Mouse (Mus musculus): ENCODE results near the gene Slc19a2.

Slc19a2 gene

GRCm38 (mm10) chr1:164248465-164249331 lies at the start of gene Slc19a2:
TSS of gene Slc19a2 (plus strand) at chr1:164249046.
- WGBS: under 1% methylated on average over 78 of the region's 79 CpGs

DNA sequence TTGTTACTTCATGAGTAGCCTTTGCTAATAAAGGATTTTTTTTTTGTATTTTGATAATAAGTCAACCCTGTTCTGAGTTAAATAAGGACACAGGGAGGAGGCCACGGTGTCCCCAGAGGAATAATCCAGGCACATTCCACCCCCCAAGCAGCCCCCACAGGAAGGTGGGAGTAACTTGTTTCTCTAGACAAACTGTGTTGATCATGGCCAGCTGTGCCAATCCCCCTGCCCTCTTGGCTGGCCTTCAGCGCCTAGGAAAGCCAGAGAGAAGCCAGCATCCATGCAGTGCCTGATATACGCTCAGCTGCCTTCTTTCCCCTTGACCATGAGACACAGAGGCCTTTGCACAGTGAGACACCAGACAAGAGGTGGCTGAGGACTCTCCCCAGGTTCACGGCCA lies 49.3 kb upstream of the Slc19a2 start:
- 87% methylated on average over 4 of the region's 4 CpGs for WGBS

GRCm38 (mm10) chr1:164208437-164208836 lies 40.4 kb upstream of the Slc19a2 start:
- WGBS: 79% methylated on average over 2 of the region's 2 CpGs

DNA sequence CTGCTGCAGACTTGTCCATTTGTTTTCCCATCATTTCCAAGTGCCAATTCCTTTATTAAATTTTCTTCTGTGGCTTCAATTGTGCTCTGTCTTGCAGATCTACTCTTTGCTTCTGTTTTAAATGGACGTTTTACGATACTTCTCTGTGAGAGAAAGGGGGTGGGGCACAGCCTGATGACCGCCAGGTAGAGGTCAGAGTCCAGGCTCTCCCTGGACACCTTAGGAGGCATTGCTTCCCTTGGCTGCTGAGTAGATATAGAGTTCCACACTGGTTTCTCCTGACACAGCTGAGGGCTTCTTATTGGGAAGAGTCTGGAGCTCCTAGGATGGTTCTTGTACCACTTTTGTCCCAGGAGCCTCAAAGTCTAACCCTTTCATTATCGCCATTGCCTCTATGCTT lies 37.9 kb upstream of the Slc19a2 start:
- 91% methylated on average over 4 of the region's 4 CpGs for whole genome bisulfite sequencing

GRCm38 (mm10) chr1:164212686-164213085 lies 36.2 kb upstream of the Slc19a2 start:
- WGBS: 77% methylated on average over 8 of the region's 8 CpGs

DNA sequence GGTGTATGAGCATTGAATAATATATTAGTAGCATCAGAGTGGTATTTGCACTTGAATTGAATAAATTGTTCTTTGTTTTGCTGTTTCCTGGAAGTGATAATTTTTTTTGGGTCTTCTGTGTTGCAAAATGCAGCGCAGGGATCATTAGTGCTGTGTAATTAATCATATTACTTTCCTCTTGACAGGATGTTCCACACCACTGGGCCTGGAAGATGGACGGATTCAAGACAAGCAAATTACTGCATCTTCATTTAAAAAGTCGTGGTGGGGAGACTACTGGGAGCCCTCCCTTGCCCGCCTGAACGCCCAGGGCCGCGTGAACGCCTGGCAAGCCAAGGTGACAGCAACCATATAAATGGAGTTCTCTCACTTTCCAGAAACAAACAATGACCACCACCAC lies 34.7 kb upstream of the Slc19a2 start:
- 82% methylated on average over 8 of the region's 8 CpGs for WGBS

- 90% methylated on average over 3 of the region's 3 CpGs for WGBS
Observed at GRCm38 (mm10) chr1:164215097-164215496, 33.7 kb upstream of the Slc19a2 start.

- WGBS: 72% methylated on average over 6 of the region's 6 CpGs
Observed at GRCm38 (mm10) chr1:164215540-164215939, 33.3 kb upstream of the Slc19a2 start.

- WGBS: 21% methylated on average over 15 of the region's 15 CpGs
Observed at GRCm38 (mm10) chr1:164217791-164218685, 30.8 kb upstream of the Slc19a2 start.

- 92% methylated on average over 4 of the region's 4 CpGs for WGBS
Observed at GRCm38 (mm10) chr1:164220261-164220660, 28.6 kb upstream of the Slc19a2 start.

DNA sequence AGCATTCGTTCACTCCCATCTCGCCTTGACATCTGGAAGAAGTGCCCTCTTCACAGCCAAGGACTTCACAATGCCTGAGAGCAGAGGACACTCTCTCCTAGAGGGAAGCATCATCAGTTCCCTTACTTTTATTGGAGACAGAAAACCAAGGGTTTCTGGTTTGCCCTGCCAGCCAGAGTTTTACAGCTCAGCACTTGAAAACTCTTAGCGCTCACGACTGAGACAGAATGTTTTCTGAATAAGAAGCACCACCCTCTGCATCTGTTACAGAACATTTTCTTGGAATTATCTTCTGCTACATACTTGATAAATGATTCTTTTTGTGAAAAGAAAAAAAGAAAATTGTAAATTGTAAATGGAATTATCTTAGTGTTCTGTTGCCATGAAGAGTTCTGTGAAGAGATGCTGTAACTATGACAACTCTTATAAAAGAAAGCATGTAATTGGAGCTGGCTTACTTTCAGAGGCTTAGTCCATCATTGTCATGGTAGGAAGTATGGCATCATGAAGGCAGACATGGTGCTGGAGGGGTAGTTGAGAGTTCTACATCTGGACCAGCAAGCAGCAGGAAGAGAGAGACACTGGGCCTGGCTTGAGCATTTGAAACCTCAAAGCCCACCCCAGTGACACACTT lies 16.8 kb upstream of the Slc19a2 start:
- WGBS: 45% methylated on average over 2 of the region's 4 CpGs

- 80% methylated on average over 1 of the region's 1 CpGs for WGBS
Observed at GRCm38 (mm10) chr1:164233447-164233846, 15.4 kb upstream of the Slc19a2 start.

GRCm38 (mm10) chr1:164235078-164235477 lies 13.8 kb upstream of the Slc19a2 start:
- 80% methylated on average over 7 of the region's 7 CpGs for WGBS

- WGBS: 55% methylated on average over 7 of the region's 7 CpGs
Observed at GRCm38 (mm10) chr1:164236078-164236477, 12.8 kb upstream of the Slc19a2 start.

DNA sequence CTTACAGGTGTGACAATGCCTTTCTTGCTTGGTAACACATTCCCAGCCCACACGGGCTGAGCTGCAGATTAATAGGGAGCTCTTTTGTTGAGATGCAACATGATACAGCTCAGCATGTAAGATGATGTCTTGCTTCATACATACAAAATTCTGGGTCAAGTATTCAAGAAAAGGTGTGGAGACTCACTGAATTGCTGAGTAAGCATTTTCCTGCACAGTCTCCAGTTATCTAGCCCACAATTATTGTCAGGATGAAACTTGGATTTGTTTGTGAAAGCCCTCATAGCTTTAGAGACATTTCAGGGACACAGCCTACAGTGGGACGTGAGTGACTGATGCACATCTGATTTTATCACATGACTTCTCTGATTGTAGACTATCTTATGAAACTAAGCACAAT lies 7.4 kb upstream of the Slc19a2 start:
- 82% methylated on average over 2 of the region's 2 CpGs for WGBS

GRCm38 (mm10) chr1:164242809-164243208 lies 6.0 kb upstream of the Slc19a2 start:
- WGBS: 83% methylated on average over 8 of the region's 8 CpGs

DNA sequence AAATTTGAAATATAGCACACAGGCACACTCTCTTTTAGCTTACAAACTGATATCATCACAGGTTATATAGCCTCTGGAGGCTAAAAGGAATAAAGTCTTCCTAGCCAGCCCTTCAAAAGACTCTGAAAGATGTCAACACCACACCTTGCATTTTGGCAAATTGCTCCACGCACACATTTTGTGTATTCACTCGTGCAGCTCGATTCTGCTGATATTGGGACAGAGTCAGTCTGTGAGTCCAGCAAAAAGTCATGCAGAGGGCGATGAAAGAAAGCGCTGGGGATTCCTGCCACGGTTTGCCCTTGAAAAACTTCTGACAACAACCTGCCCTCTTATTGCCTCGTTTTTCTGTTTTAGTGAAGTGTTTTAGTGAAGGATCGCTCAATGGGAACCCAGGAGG lies 1.4 kb upstream of the Slc19a2 start:
- 61% methylated on average over 8 of the region's 8 CpGs for WGBS

GRCm38 (mm10) chr1:164247971-164248370 lies 875 bp upstream of the Slc19a2 start:
- 24% methylated on average over 10 of the region's 10 CpGs for WGBS

DNA sequence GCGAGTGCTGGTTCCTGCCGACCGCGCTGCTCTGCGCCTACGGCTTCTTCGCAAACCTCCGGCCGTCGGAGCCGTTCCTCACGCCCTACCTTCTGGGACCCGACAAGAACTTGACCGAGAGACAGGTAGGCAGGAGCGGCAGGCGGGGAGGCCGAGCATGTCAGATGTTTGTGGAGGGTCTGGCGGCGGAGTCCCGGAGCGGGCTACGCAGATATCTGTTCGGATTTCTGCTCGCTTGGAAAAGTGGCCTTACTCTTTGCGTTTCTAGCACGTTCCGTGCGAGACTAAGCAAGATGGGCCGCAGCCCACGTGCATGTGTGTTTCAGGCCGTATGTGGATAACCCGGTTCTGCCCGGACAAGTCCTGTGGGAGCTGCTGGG lies 476 bp downstream of the Slc19a2 start:
- WGBS: under 1% methylated on average over 33 of the region's 33 CpGs

DNA sequence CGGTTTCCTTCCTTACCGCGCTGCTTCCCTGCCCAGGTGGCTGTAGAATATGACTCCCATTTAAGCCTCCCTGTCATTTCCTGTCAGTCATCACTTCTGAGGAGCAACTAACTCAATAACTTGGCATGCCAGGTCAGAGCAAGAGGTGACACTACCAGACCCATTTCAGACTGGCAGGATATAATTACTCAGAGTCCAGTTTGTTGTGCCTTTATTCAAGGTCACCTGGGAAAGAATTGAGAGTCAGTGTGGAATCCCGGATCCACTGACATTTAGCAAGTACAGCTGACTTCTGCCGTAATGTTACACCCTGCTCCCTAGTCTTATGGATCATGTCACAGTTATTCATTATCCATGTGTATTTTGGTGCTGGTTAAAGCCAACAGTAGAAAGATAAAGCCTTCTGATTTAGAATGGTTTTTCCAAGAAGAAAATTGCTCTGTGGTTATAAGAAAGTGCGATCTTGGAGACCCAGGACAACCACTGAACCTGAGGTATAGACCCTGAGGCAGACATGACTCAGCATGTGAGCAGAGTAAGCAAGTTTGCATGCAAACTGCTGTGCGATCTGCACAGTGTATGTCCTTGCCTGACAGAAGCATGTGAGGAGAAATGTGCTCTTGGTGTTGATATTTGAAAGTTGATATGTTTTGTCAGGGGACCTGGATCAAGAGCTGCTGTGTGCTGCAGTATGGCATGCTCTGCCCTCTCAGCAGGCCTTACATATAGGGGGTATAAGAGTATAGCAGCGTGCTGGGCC lies 1.7 kb downstream of the Slc19a2 start:
- 40% methylated on average over 8 of the region's 8 CpGs for WGBS

- 87% methylated on average over 1 of the region's 1 CpGs for WGBS
Observed at GRCm38 (mm10) chr1:164251438-164251837, 2.6 kb downstream of the Slc19a2 start.
